Mouse (Mus musculus): ENCODE data around the gene Ntrk2. TPM values are rescaled to one million over a fixed set of nuclear protein-coding genes. Genes with fewer than 3 reads are reported as not detected.
A peak's percentile ranks its signal among the peaks of the same experiment; 100 is the strongest.

Ntrk2 gene
- total RNA-seq, 2 experiments from 2014 or later = 2.9 to 4.0 TPM

GRCm38 (mm10) chr13:58923496-58923895 is 117.1 kb downstream of the Ntrk2 start:
- DNase-seq (ENCODE audit: low spot score) = no peak

GRCm38 (mm10) chr13:58924486-58924885 is 118.1 kb downstream of the Ntrk2 start:
- DNase-seq (ENCODE audit: low spot score) = no peak

GRCm38 (mm10) chr13:58927186-58927585 is 120.8 kb downstream of the Ntrk2 start:
- DNase-seq (ENCODE audit: low spot score) = peak; percentile 64

GRCm38 (mm10) chr13:58927656-58928226 is 121.4 kb downstream of the Ntrk2 start:
- DNase-seq (ENCODE audit: low spot score) = peak; percentile 21

DNA sequence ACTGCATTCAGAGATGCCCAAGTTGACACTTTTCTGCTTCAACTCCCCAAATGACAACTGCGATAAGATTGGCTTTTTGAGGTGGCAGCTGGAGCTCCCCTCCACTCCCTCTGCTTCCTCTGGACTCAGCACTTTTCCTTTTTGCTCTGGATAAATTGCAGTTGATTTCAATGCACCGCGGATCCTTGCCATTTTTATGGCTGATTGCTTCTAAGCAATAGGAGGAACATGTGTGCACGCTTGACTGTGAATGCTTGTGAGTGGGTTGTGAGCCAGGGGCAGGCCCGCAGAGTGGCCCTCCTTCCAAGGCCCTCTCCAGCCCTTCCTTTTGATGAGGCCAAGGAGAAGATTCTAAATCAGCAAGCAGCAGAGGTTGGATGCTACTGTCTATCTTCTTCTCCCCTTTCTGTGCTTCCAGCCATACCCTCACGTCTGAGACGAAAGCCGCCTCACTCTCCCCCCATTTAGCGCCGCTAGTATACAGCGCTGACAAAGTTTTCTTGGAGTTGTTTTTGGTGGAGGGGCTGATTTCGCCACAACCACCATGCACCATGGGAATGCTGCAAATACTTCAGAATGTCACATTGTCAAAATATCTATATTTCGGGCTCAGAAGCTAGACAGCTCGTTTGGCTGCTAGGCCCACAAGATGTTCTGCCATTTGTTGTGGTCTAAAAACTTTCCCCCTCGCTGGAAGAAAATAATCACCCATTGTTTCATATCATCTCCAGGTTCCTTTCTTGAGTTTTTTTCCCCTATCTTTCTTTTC is 122.5 kb downstream of the Ntrk2 start:
- DNase-seq (ENCODE audit: low spot score) = no peak

- DNase-seq (ENCODE audit: low spot score) = no peak
Measured at GRCm38 (mm10) chr13:58930161-58930560, 123.8 kb downstream of the Ntrk2 start.

GRCm38 (mm10) chr13:58933126-58933525 is 126.8 kb downstream of the Ntrk2 start:
- no peak for DNase-seq (ENCODE audit: low spot score)

DNA sequence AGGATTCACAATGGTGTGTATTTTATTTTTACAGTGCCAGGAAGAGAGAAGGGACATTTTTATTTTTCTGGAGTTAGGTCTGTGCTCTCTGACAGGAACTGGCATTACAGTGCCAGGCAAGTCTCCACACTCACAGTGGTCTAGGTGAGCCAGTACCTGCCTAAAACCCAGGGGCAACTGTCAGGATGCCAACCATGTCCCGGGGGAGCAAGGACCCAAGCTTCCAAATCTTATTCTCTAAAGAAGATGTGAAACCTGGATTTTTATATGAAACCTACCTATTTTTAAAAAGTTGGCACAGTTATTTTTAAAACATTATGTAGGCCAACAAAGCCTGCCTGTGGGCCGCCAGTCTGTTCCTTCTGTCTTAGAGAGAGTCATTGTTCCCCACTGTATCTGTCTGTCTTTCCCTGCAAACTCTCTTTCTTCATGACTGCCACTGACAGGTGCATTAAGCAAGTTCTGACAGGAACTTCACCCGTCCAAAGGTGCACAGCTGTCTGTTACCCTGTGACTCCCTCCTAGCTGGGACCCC is 128.3 kb downstream of the Ntrk2 start:
- DNase-seq (ENCODE audit: low spot score) = no peak

DNA sequence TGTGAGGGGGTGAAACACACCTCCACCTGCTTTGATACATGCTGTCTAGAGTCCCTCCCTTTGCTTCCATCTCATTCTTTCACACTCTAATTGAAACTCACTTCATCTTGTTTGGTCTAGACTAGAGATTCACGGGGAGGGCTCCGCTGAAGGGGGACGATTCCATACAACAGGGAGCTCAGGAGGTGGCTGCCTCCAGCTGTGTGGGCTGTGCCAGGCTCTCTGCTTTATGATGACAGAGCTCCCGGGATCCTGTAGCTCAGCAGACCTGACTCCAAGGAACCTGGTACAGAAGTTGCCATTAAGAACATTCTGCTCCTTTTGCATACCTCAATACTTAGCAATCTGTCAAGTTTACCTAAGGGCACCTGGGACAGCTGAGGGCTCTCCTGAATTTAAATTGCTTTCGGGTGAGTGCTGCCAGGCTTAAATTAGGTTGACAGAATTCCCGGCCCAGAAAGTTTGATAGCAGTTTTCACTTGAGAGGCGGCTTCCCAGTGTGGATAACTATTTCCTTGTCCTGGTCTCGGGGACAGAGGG is 129.7 kb downstream of the Ntrk2 start:
- no peak for DNase-seq (ENCODE audit: low spot score)

- DNase-seq (ENCODE audit: low spot score) = no peak
Measured at GRCm38 (mm10) chr13:58937884-58938283, 131.5 kb downstream of the Ntrk2 start.

DNA sequence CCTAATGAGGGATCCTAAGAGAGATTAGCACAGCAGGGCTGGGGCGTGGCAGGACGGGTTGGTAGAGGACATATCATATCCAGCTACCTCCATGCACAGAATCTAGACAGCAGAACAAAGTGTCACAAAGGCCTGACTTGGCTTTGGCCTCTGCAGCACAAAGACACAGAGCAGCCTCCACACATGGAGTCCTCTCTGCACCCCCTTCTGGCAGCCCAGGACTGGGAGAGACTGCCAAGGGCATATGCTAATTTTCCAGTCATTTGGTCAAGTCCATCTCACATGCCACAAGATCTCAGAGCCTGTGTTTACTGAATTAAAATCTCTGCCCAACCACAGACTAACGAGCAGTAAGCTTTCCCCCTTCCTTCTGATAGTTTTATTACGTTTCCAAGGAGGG is 132.1 kb downstream of the Ntrk2 start:
- DNase-seq (ENCODE audit: low spot score) = no peak

DNA sequence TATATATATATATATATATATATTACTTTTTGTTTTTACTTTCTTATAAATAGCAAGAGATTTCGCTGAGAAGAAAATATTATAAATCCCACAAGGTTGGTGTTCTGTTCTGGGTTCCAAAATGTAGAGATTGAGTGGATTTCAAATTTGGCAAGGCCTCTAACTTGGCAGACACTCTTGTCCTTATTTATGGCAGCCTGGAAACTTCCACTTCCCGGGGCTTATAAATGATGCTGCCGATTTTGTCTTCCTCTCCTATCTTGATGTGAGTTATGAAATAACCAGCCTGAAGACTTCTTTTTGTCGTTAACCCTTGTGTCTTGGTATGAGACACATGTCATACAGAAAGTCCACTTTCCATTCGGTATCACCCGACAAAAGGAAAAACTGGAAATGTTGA is 133.8 kb downstream of the Ntrk2 start:
- DNase-seq (ENCODE audit: low spot score) = no peak

GRCm38 (mm10) chr13:58940798-58941197 is 134.4 kb downstream of the Ntrk2 start:
- DNase-seq (ENCODE audit: low spot score) = no peak

DNA sequence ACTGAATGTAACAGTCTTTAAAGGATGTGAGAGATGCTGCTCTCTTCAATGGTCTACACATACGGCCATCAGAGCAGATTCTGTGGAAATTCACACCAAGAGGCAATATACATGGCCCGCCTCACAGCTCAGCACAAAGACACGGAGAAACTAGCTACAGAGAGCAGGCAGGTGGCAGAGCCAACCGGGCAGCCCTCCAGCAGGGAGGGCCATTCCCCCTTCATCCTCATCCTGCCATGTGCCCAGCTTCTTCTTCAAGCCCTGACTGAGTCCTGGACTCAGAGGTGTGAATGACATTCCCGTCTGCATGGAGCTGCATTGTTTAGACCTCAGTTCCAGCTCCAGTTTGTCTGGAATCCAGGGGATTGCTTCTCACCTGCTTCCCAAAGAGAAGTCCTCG is 139.4 kb downstream of the Ntrk2 start:
- no peak for DNase-seq (ENCODE audit: low spot score)

DNA sequence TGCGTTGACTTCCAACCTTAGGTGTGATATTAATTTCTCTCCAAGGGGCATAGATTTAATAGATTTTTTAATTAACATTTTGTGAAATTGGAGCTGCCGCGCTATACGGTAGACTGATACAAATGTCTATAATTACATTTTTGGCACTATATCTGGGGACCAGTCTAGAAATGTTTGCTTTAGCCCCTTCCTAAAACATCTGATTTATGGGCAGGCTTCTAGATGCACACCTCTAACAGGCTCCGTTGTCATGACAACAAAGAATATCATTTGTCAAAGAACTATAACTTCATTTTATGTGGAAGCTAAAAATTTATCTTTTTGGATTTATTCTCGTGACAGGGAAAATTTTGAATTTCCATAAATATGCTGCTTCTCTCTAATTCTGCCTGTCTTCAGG is 140.2 kb downstream of the Ntrk2 start:
- DNase-seq (ENCODE audit: low spot score) = no peak

- DNase-seq (ENCODE audit: low spot score) = no peak
Measured at GRCm38 (mm10) chr13:58947056-58947455, 140.7 kb downstream of the Ntrk2 start.

- DNase-seq (ENCODE audit: low spot score) = no peak
Measured at GRCm38 (mm10) chr13:58954331-58954730, 148.0 kb downstream of the Ntrk2 start.

- DNase-seq (ENCODE audit: low spot score) = no peak
Measured at GRCm38 (mm10) chr13:58954764-58955163, 148.4 kb downstream of the Ntrk2 start.

DNA sequence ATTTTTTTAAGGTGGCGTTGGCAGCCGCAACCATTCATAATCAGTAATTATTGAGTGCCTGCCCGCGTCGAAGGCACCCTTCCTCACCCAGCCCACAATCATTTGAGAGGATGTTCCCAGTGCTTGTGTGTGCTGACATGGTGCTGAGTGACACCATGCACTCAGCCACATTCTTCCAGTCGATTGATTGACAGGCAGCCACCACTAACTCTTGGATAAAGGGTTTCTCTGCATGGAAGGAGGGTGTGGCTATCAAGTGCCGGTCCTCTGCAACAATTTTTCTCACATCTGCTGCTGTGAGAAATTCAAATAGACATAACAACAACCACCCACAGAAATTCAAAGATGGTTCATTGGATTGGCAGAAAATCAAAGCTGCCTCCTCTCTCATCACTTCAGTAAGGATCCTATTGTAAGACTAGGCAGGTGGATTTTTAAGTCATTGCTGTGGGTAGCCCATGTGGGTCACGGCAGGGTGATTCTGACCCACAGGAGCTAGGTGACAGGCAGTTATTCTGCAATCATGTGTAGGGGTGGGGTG is 148.9 kb downstream of the Ntrk2 start:
- DNase-seq (ENCODE audit: low spot score) = no peak

DNA sequence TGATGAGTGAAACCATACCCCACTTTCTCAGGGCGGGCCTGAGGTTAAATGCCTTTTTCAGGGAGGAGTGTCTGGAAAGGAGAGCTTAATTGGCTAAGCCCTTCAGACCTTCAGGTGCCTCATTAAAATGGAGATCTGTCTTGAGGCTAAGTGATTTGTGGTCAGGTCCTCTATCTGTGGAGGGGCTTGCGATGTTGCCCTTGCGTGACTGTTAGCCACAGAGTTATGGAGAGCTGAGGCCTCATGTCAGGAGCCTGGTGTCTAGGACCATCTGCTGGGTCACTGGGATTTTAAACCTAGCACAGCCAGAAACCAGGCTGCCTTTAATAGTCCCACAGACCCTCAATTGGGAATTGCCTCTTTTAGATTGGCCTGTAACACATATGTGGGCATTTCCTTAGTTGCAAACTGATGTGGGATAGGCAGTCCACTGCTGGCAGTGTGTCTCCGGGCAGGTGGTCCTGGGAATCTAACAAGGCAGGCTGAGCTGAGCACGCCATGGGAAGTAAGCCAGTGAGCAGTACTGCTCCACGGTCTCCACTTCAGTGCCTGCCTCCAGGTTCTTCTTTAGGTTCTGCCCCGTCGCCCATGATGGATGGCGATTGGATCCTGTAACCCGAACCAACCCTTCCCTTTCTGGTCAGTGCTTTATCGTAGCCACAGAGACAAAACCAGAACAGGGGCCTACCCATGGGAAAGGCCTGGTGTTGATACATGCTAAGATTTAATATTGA is 152.0 kb downstream of the Ntrk2 start:
- DNase-seq (ENCODE audit: low spot score) = no peak

- DNase-seq (ENCODE audit: low spot score) = no peak
Measured at GRCm38 (mm10) chr13:58960321-58960720, 154.0 kb downstream of the Ntrk2 start.

Measured in gastrocnemius, adult 18-20 months (tissue).